Mouse (Mus musculus) central nervous system, embryonic 18 days (tissue): ENCODE data around the gene Crip3. TPM values are rescaled to one million over a fixed set of nuclear protein-coding genes. Genes with fewer than 3 reads are reported as not detected.

Experiments
- polyA plus RNA-seq: library from polyadenylated mRNA; depleted of rRNA; stranded (reverse); fragments of >200 nt; gene quantifications from 2 replicates; pipeline ENCODE4 v1.2.3, GENCODE M21; 2012; rRNA removed

The Crip3 gene
- polyA plus RNA-seq = 12.4 and 16.1 TPM in 2 replicates

DNA sequence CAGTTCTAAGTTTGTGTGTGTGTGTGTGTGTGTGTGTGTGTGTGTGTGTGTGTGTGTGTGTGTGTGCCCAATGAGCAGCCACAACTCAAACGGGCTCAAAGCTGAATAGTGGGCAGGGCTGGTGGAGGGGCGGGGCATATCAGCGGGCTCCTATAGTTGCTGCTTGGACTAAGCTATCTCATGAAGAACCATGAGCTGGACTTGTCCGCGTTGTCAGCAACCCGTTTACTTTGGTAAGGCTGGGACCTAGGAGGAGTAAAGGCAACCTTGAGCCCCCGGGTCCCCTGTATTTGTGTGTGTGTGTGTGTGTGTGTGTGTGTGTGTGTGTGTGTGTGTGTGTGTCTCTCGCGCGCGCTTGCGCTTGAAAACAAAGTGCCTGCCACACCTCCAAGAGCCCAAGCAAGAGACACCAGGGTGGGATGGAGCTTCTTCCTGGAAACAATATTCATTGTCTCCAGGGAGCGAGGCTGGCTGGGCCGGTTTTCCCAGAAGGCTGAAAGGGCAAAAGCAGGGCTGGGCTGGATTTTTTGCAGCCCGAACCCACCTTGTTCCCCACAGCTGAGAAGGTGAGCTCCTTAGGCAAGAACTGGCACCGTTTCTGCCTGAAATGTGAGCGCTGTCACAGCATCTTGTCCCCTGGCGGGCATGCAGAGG, at the start of gene Crip3:
Crip3 (plus strand) TSS at position 166 of the 654 bp plus-strand sequence.

DNA sequence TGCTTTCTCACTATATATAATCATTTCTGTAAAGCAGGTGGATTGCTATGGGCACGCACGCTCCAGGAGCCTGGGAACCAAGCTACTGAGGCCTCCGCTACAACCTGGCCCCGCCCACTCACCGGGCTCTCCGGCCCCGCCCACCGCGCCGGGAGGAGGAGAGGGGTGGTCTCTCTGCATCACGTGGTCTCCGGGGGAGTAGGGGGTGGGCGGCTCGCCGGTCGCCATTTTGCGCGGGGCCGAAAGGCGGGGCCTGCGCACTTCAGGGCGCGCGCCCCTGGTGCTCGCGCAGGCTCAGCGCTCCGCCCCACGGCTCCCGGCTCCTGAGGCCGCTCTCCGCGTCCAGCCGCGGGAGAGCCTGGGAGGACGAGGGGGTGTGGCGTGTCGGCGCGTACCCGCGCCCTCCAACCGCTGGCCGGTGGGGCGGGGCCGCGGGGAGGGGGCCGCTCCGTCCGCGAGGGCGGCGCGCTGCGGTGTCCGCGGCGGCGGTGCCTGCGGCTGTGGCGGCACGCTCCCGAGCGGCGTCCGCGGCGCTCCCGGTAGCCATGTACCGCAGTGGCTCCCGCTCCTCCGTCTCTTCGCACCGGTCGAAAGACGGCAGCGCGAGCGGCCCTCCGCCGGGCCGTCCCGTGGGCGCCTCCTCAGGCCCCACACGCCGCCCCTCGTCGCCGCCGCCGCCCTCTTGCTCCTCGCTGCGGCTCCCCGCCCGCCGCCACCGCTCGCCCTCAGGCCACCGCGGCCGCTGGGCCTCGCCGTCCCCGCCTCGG, 45.2 kb upstream of the Crip3 start, which contains the start of gene Zfp318:
Zfp318 (plus strand) TSS at position 438 of the 767 bp plus-strand sequence.

DNA sequence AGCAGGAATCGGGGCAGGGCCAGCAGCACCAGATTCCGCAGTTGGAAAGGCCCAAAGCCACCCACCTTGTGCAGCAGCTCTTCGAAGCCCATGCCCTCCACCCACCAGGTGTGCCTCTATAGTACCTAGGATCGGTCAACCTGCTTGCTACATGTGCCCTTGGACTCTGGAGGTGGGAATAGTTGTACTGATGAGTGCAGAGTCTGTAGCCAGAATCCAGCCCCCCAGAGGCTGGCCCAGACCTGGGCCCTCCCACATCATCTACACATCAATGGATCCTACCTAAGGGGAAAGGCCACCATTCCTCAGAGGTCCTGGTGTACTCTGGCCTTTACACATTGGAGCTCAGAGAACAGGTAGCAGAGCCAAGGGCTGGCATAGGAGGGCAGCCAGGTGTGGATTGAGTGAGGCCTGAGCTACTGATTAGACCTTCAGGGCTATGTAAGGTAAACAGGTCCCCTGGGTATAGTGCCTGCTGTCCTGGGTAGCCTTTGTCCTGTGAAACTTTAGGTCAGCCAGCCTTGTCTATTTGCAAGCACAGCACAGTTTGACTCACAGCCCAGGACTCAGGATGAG, 9.7 kb downstream of the Crip3 start, which contains the start of gene Slc22a7:
Slc22a7 (minus strand) TSS at position 160 of the 576 bp plus-strand sequence.

Other genes starting within 250 kb of the Crip3 start
- 9.1 and 9.4 TPM in 2 replicates for gene Polh, start 226.3 kb upstream of the Crip3 start, polyA plus RNA-seq
- gene Xpo5, start 226.1 kb upstream of the Crip3 start, polyA plus RNA-seq = 45.4 and 48.5 TPM in 2 replicates
- 108 and 110 TPM in 2 replicates for gene Polr1c, start 180.9 kb upstream of the Crip3 start, polyA plus RNA-seq
- gene Yipf3, start 180.8 kb upstream of the Crip3 start, polyA plus RNA-seq = 59.5 and 62.7 TPM in 2 replicates
- gene Lrrc73, start 175.4 kb upstream of the Crip3 start, polyA plus RNA-seq = 56.8 and 63.4 TPM in 2 replicates
- gene Tjap1, start 145.9 kb upstream of the Crip3 start, polyA plus RNA-seq = 42.6 and 47.1 TPM in 2 replicates
- 153 and 156 TPM in 2 replicates for gene Dlk2, start 131.5 kb upstream of the Crip3 start, polyA plus RNA-seq
- gene Abcc10, start 100.6 kb upstream of the Crip3 start, polyA plus RNA-seq = 11.9 and 12.2 TPM in 2 replicates
- 37.3 and 42.2 TPM in 2 replicates for gene Zfp318, start 45.2 kb upstream of the Crip3 start, polyA plus RNA-seq
- 0.11 and 0.14 TPM in 2 replicates for gene Slc22a7, start 9.5 kb downstream of the Crip3 start, polyA plus RNA-seq
- gene Ttbk1, start 58.7 kb downstream of the Crip3 start, polyA plus RNA-seq = 19.9 and 24.9 TPM in 2 replicates
- gene Dnph1, start 67.8 kb downstream of the Crip3 start, polyA plus RNA-seq = 11.2 and 13.1 TPM in 2 replicates
- 40.4 and 42.3 TPM in 2 replicates for gene Cul9, start 117.5 kb downstream of the Crip3 start, polyA plus RNA-seq
- gene Srf, start 127.2 kb downstream of the Crip3 start, polyA plus RNA-seq = 67.9 and 75.4 TPM in 2 replicates
- 15.2 and 17.2 TPM in 2 replicates for gene Ptk7, start 200.6 kb downstream of the Crip3 start, polyA plus RNA-seq
- gene Klc4, start 217.1 kb downstream of the Crip3 start, polyA plus RNA-seq = 21.6 and 24.5 TPM in 2 replicates
- 41.8 and 42.2 TPM in 2 replicates for gene Mrpl2, start 217.3 kb downstream of the Crip3 start, polyA plus RNA-seq
- gene Cul7, start 221.4 kb downstream of the Crip3 start, polyA plus RNA-seq = 57.9 and 58.6 TPM in 2 replicates
- gene Rrp36, start 245.4 kb downstream of the Crip3 start, polyA plus RNA-seq = 35.4 and 37.4 TPM in 2 replicates
- 185 and 210 TPM in 2 replicates for gene Mea1, start 249.9 kb downstream of the Crip3 start, polyA plus RNA-seq